Mouse (Mus musculus) left cerebral cortex, postnatal 36 days (tissue): Measurements from ENCODE around the gene Grcc10. TPM values are rescaled to one million over a fixed set of nuclear protein-coding genes. Genes with fewer than 3 reads are reported as not detected.

ENCODE experiments used
- DNase-seq, 2 experiments: peaks; one replicate each; pipeline ENCODE4 v3.0.0; 2021 to 2022; ENCODE audit warnings: low spot score in 2 of 2, mixed read lengths in 1 of 2
- intact Hi-C: fragments of 180-260 bp; cut with DNase I; formaldehyde crosslinking; loops from one replicate; pipeline ENCODE4 v1.15.1; 2025
- total RNA-seq, 2 experiments: library from RNA; stranded (reverse); gene quantifications; 2 replicates each; pipeline ENCODE4 v1.2.3; 2021

The Grcc10 gene
- total RNA-seq, 2 experiments from 2014 or later, result 285 to 313 TPM

- DNase-seq, result peak; percentile 64 to 73
- intact Hi-C loops, result loop anchor here (2.0 kb wide), 1 partner anchor 17 kb away; the partner anchor contains the start of gene Grcc10
Measured at GRCm38 (mm10) chr6:124757909-124758848, 17.0 kb upstream of the Grcc10 start.

DNA sequence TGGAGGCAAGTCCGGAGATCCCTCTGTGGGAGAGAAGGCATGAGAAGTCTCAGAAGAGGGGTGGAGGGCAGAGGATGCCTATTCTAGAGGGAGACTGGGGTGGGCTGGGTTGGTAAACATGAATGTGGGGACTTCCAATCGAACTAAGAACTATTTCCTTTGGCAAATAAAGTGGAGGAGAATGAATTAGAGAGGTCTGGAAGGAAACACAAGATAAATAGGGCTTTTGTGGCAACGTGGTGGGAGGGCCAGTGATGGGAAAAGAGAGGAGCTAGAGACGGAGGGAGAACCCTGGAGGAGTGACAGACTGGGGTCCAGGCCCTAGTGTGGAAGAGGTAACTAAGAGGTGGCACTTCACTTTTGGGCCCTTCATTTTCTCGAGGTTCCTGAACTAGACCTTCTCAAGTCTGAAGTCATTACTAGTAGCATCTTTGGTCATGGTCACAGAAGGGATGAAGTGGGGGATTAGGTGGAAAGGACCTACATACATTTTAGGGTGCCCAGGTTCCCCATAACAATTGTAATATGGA, 16.2 kb upstream of the Grcc10 start:
- intact Hi-C loops, result loop anchor here (2.0 kb wide), 1 partner anchor 17 kb away; the partner anchor contains the start of gene Grcc10
- DNase-seq, result no peak

DNA sequence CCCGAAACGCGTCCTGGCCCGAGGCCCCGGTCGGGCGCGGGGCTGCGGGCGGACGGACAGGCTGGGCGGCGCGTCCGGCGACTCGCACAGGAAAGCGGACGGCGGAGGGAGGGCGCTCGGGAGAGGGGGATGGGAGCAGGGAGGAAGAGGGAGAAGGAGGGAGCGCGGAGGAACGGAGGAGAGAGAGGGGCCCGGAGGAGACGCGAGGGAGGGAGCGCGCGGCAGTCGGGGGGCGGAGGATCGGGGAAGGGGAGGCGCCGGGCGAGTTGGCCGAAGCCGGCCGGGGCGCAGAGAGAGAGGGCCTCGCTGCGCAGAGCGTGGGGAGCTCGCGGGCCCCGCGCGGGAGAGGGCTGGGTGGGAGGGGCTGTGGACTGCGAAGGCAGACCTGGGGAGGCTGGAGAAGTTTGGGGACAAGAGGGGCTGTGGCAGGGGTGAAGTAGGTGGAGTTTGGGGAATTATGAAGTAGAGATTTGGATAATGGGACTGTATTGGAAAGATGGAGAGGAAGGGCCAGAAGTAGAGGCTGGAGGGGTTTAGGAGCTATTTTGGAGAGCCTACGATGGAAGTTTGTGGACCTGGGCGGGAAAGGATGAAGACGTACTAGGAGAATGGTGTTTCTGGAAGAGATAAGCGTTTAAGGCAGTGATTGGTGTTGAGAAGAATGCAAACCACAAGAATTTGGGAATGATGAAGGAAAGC, 15.6 kb upstream of the Grcc10 start:
- peak; percentile 85 to 86 for DNase-seq
- intact Hi-C loops, result loop anchor here (2.0 kb wide), 1 partner anchor 16 kb away; the partner anchor contains the start of gene Grcc10

DNA sequence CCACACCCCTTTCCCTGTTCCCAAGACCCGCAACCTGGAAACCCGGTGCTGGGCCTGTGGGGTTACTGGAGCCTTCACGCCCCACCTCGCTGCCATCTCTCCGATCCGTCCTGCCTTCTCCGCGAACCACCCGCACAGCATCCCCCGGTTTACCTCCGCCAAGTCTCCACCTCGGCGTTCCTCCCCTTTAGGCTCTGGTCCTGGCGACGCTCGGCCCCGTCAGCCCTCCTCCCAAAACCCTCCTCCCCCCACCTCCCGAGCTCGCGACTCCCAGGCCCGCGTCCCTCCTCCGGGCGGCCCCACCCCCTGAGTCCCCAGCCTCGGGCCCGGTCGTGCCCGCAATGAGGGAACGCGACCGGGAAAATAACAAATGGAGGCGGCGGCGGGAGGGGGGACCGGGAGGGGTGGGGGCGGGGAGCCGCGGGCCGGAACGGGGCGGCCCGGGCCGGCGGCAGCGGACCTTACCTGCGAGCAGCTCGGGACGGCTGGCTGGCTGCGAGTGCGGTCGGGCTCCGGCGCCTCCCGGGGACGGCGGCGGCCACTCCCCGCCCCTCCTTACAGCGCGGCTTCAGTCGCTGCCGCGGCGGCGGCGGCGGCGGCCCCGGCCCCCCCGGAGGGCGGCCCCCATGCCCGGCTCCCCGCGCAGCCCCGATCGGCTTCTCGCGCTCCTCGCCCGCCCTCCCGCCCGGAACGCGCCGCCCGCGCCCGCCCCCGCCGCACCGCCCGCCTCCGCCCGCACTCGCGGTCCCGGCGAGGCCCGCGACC, 14.8 kb upstream of the Grcc10 start, which contains the start of the genes Gm45234 and Atn1:
TSS of gene Gm45234 (minus strand) at position 191 of the 765 bp plus-strand sequence.
TSS of gene Atn1 (minus strand) at position 694 of the 765 bp plus-strand sequence.
- intact Hi-C loops, result loop anchor here (2.0 kb wide), 1 partner anchor 15 kb away; the partner anchor contains the start of gene Grcc10

DNA sequence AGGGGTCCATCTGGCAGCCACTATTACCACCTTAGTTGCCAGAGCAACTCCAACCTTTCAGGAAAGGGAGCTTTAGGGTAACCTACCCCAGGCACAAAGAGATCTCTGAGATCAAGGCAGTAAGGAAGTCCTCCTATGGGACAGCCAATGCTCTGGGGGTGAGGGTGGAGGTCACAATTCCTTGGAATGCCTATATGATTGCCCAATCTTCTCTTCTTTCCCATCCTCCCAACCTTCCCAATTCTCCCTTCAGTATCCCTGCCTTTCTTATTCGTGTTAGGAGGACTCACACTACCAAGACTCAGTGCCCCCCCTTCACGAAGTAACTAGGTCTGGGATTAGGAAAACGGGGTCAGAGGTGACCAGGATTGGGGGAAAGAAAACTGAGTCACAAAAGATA, 14.1 kb upstream of the Grcc10 start:
- intact Hi-C loops, result no loop called here
- no peak for DNase-seq

More for the DNA sequence above, 14.8 kb upstream of the Grcc10 start, which contains the start of the genes Gm45234 and Atn1:
- peak in 1 of 2 experiments; percentile 60 for DNase-seq

DNA sequence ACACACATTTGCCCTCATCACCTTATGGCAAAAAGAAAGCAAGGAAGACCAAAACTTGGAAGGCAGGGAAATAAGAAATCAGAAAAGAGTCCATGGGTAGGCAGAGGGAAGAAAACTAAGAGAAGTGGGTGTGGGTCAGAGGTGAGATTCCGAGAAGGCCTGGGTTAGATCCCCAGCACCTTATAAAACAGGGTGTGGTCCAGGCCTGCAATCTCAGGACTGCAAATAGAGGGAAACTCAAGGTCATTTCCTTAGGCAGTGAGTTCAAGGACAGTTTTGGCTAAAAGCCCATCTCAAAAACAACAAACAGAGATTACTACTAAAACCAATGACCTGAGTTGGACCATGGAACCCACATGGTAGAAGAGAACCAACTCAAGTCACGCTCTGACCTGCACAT, 12.7 kb upstream of the Grcc10 start:
- no peak for DNase-seq
- intact Hi-C loops, result no loop called here

DNA sequence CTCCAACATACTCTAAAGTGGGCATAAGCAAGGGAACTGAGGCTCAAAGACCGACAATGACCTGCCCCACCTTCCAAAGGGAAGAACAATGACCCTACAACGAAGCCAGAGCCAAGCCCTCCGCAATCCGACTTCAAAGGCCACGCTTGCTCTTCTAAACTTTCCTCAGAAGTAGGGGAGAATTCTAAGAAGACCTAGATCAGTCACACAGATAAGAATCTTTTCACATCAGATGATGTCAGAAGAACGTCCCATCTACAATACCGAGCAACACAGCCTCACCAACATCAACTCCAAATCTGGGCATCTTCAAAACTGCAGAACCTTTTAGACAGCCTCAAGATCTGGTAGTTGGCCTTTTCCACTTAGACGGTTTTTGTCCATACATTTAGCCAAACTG, 9.2 kb upstream of the Grcc10 start:
- intact Hi-C loops, result no loop called here
- DNase-seq, result no peak

DNA sequence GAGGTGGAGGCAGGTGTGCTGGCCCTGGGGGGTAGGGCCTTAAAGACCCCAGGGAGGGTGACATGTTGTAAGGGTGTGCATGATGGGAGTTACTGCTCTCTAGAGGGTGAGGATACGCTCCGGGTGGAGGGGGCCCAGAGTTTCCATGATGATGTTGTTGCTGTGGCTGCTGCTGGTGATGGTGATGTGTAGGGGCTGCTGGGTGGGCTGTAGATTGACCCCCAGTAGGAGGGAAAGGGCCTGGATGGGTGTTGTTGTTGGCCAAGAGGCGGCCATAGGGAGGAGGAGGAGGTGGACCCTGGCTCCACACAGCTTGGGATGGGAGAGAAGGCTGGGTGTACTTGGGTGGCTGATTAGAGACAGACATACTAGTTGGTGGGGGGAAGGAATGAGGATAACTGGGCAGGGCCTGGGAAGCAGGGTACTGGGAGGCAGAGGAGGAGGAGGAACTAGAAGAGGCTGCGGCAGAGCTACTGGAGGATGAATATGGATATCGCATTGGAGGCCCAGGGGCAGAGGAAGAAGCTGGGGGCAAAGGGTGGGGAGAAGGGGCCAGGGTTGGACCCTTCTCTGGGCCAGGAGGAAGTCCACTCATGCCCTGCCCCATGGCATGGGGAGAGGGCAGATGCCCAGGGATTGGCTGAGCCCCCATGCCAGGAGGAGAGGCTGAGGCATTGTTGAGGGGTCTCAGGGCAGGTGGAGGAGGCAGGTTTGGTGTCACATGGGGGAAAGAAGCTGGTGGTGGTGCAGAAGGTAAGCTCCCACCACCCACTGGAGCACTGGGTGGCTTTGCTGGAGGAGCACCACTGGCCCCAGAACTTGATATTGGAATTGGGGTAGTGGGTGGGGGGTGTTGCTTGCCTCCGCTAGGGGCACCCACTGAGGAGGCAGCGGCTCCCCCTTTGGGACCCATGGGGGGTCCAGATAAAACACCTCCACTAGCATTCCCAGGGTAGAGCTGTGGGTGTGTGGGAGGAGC, 5.8 kb upstream of the Grcc10 start:
- DNase-seq, result no peak
- intact Hi-C loops, result no loop called here

GRCm38 (mm10) chr6:124746296-124746605, 5.1 kb upstream of the Grcc10 start:
- DNase-seq, result no peak
- intact Hi-C loops, result no loop called here

- peak; percentile 93 to 96 for DNase-seq
- intact Hi-C loops, result loop anchor here (1.0 kb wide), 1 partner anchor 33 kb away; the partner anchor contains the start of genes Emg1 and Phb2
Measured at GRCm38 (mm10) chr6:124745490-124746295, 4.5 kb upstream of the Grcc10 start.

DNA sequence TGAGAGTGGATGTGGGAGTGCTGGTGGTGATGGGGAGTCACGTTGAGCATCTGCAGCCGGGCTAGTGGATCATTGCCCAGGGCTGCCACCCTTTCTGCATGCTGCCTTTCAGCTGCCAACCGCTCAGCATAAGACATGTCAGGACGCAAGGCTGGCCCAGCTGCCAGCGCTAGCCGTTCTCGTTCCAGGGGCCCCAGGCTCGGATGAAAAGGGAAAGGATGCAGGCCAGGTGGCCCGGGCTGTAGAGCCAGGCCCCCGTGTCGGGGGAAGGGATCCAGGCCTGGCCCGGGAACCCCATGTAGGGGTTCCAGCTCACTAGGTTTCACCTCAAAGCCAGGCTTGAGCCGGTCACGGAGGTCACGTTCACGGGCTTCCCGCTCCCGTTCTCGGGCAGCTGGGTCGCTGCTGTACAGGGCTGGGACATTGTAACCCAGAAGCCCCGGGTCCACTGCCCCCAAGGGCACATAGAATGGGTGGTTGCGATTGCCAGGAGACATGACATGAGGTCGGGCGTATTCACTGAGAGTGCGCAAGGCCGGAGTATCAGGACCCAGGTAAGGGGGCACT, 3.7 kb upstream of the Grcc10 start:
- intact Hi-C loops, result loop anchor here (1.0 kb wide), 1 partner anchor 33 kb away; the partner anchor contains the start of genes Emg1 and Phb2

GRCm38 (mm10) chr6:124743647-124744046, 2.5 kb upstream of the Grcc10 start:
- intact Hi-C loops, result no loop called here
- DNase-seq, result no peak

More for the DNA sequence above, 3.7 kb upstream of the Grcc10 start:
- DNase-seq, result peak in 1 of 2 experiments; percentile 40

GRCm38 (mm10) chr6:124742839-124743514, 1.8 kb upstream of the Grcc10 start:
- intact Hi-C loops, result no loop called here
- DNase-seq, result no peak

DNA sequence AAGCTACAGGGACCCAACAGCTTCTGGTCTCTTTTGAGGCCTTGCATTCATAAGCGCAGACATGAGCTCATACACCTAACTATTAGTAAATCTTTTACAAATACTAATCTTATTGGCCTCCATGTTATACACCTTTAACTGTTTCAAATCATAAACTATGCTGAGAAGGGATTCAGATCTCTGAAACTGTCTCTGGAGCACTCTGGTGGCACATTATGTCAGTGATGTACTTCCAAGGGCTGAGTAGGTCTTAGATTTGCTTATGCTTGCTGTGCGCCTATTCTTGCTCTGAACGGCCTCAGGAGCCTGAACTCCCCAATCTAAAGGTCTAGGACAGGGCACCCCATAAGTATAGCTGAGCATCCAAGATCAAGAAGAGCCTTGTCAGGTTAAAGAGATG, 668 bp upstream of the Grcc10 start:
- intact Hi-C loops, result loop anchor here (1.0 to 2.0 kb wide), 3 partner anchors 15 to 79 kb away; partner anchors contain the start of genes Atn1, Emg1, Gm45234 and Lpcat3
- no peak for DNase-seq

DNA sequence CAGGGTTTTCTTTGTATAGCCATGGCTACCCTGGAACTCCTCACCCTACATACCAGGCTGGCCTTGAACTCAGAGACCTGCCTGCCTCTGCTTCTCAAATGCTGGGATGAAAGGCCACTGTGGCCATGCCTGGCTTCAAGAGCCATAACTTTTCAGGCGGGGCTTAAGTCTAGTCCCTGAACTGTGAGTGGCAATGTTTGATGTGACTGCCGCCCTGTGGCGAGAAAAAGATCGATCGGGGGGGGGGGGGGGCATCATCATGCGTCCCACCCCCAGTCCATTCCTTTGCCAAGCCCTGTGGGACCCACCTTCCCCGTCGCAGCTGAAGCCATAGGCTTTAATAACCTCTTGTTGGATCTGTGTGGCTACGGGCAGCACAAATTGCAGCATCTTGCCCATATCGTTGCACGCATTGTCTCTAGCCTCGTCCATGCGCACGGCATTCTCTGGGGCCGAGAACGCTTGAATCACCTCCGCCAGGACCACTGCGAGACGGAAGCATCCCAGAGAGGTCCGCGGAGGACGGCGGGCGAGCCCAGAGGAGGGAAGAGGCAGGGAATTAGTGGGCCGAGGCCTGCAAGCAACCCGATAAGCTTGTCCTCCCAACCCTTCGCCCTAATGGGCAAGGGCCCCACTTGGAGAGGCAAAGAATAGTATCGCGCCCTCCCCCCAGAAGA, 825 bp downstream of the Grcc10 start:
- intact Hi-C loops, result loop anchor here (2.0 kb wide), 2 partner anchors 16 to 78 kb away; partner anchors contain the start of genes Atn1, Gm45234 and Lpcat3
- no peak for DNase-seq
